Mouse (Mus musculus) left cerebral cortex, adult 2 months (tissue): ENCODE data around the gene Wnt8b. TPM values are rescaled to one million over a fixed set of nuclear protein-coding genes. Genes with fewer than 3 reads are reported as not detected.

Experiments
- DNase-seq, 2 experiments: peaks; one replicate each; pipeline ENCODE4 v3.0.0; 2021 to 2022; ENCODE audit warnings: low spot score in 2 of 2, mixed read lengths in 1 of 2; ENCODE audit errors: extremely low spot score in 1 of 2
- H3K27ac ChIP-seq: fragments of 200-600 bp; 2 replicates; pipeline ENCODE4 v1.8.1; 2022
- H3K4me3 ChIP-seq: fragments of 200-600 bp; 2 replicates; pipeline ENCODE4 v1.8.1; 2022
- CTCF ChIP-seq: fragments of 200-600 bp; IDR thresholded peaks from 2 replicates; pipeline ENCODE4 v1.8.1; 2022; ENCODE audit warnings: antibody characterized with exemption, mild to moderate bottlenecking, moderate library complexity
- intact Hi-C: fragments of 180-260 bp; cut with DNase I; formaldehyde crosslinking; loops from one replicate; pipeline ENCODE4 v1.15.1; 2025
- total RNA-seq, 2 experiments: library from RNA; stranded (reverse); gene quantifications; 2 replicates each; pipeline ENCODE4 v1.2.3; 2021

The Wnt8b gene
- total RNA-seq, 2 experiments from 2014 or later = not detected

GRCm38 (mm10) chr19:44544775-44545174, 51.5 kb downstream of the Wnt8b start:
- Histone ChIP-seq H3K27ac (no peak overlapping the region), H3K4me3 (no peak overlapping the region)
- peak; percentile 58 to 64 for DNase-seq
- intact Hi-C loops = loop anchor here (2.0 to 5.0 kb wide), 2 partner anchors 172 to 297 kb away; no protein-coding TSS in a partner anchor
- TF ChIP-seq CTCF = peak; percentile 79

- no peak for TF ChIP-seq CTCF
- peak in 1 of 2 experiments; percentile 17 for DNase-seq
- Histone ChIP-seq H3K4me3 (peak within 1 kb of the TSS; percentile 42), H3K27ac (no peak within 1 kb of the TSS)
- intact Hi-C loops = loop anchor here (2.0 to 5.0 kb wide), 2 partner anchors 173 to 298 kb away; no protein-coding TSS in a partner anchor
These were observed 52.2 kb downstream of the Wnt8b start, which contains the start of gene Sec31b for GRCm38 (mm10) chr19:44545321-44546041. Gene Sec31b (minus strand): TSS chr19:44545864.

GRCm38 (mm10) chr19:44552731-44553130, 59.5 kb downstream of the Wnt8b start, which contains the start of gene Gm20538:
Gene Gm20538 (minus strand): TSS chr19:44552831.
- no peak within 1 kb of the TSS for H3K27ac ChIP-seq
- intact Hi-C loops = no loop called here
- no peak for DNase-seq
- no peak for TF ChIP-seq CTCF
- H3K4me3 ChIP-seq = no peak within 1 kb of the TSS; the same call in 1 of the 2 replicates

- no peak for TF ChIP-seq CTCF
- Histone ChIP-seq H3K4me3 (no peak overlapping the region), H3K27ac (no peak overlapping the region)
- no peak for DNase-seq
- intact Hi-C loops = no loop called here
These were observed 60.0 kb downstream of the Wnt8b start for GRCm38 (mm10) chr19:44553286-44553685.

- DNase-seq = peak in 1 of 2 experiments; percentile 20
- TF ChIP-seq CTCF = no peak
- Histone ChIP-seq H3K27ac (peak overlapping the region; percentile 87), H3K4me3 (peak overlapping the region; percentile 85)
- intact Hi-C loops = no loop called here
These were observed 61.2 kb downstream of the Wnt8b start for GRCm38 (mm10) chr19:44554490-44554860.

GRCm38 (mm10) chr19:44554861-44555590, 61.8 kb downstream of the Wnt8b start, which contains the start of gene Ndufb8:
Gene Ndufb8 (minus strand): TSS chr19:44555440.
- H3K27ac ChIP-seq = peak within 1 kb of the TSS; percentile 87
- DNase-seq = peak; percentile 94 to 98
- no peak for TF ChIP-seq CTCF
- intact Hi-C loops = no loop called here
- peak within 1 kb of the TSS; percentile 85 for H3K4me3 ChIP-seq

- TF ChIP-seq CTCF = peak; percentile 99
- peak; percentile 92 for DNase-seq
- Histone ChIP-seq H3K4me3 (peak within 1 kb of the TSS; percentile 79), H3K27ac (peak within 1 kb of the TSS; percentile 64)
- intact Hi-C loops = no loop called here
These were observed 69.5 kb downstream of the Wnt8b start, which contains the start of gene Hif1an for GRCm38 (mm10) chr19:44562652-44563206. Gene Hif1an (plus strand): TSS chr19:44562850.

Other genes with a start within 250 kb of the Wnt8b start
- gene Scd2, start 199.8 kb upstream of the Wnt8b start, total RNA-seq = 100 to 1,000 TPM; 580 to 609 TPM
- gene Scd4, start 160.4 kb upstream of the Wnt8b start, total RNA-seq = 1 to 10 TPM; 2.1 to 2.3 TPM
- gene Scd1, start 85.6 kb upstream of the Wnt8b start, total RNA-seq = 100 to 1,000 TPM; 133 to 177 TPM
- gene Sec31b, start 52.4 kb downstream of the Wnt8b start, total RNA-seq = under 1 TPM; 0.11 to 0.16 TPM
- not detected for gene Gm20538, start 59.4 kb downstream of the Wnt8b start, total RNA-seq
- 100 to 1,000 TPM; 336 to 363 TPM for gene Ndufb8, start 62.0 kb downstream of the Wnt8b start, total RNA-seq
- 10 to 100 TPM; 33.6 to 35.3 TPM for gene Hif1an, start 69.4 kb downstream of the Wnt8b start, total RNA-seq